Mouse (Mus musculus): ENCODE data around the gene Fam129c.

Fam129c gene

GRCm38 (mm10) chr8:71575020-71575419 lies 22.4 kb upstream of the Fam129c start:
- no peak for DNase-seq

GRCm38 (mm10) chr8:71577856-71578387 lies 19.5 kb upstream of the Fam129c start:
- DNase-seq, result peak in 1 of 2 experiments; percentile 22

DNA sequence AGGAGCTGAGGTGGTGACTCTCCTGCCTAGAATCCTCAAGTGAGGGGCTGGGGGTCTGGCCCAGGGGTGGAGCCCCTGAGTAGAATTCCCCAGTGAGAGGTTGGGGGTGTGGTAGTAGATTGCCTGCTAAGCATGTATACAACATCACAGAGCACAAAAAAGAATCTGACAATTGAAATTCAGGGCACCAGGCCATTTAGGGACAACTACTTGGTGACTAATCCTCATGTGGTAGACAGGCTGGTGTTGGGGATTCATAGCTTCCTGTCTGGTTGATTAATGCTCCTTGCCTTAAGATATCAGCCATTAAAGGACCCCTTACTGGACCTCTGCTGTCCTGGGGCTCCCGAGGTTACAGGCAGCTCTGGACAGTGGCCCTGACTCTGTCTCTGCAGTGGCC lies 18.4 kb upstream of the Fam129c start:
- DNase-seq, result no peak

- no peak for DNase-seq
Measured at GRCm38 (mm10) chr8:71579476-71579875, 18.0 kb upstream of the Fam129c start.

GRCm38 (mm10) chr8:71580201-71580600 lies 17.2 kb upstream of the Fam129c start:
- no peak for DNase-seq

DNA sequence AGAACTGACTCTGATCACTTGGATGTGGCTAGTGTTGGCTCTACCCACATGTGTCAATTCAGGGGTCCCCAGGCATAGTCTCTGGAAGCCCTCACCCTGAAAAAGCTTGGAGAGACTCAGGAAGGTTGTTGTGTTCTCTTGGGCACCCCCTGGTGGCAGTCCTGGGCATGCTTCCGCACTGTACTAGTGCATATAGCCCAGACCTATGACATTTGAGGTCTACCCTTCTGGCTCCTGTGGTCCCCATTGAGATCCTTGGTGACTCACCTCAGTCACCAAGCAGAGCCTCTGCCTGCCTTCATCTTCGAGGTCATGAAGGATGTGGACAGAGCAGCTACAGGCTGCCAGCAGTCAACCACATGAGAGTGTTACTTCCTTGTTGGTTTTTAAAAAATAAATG lies 10.6 kb upstream of the Fam129c start:
- no peak for DNase-seq

GRCm38 (mm10) chr8:71588762-71589161 lies 8.7 kb upstream of the Fam129c start:
- DNase-seq, result no peak

DNA sequence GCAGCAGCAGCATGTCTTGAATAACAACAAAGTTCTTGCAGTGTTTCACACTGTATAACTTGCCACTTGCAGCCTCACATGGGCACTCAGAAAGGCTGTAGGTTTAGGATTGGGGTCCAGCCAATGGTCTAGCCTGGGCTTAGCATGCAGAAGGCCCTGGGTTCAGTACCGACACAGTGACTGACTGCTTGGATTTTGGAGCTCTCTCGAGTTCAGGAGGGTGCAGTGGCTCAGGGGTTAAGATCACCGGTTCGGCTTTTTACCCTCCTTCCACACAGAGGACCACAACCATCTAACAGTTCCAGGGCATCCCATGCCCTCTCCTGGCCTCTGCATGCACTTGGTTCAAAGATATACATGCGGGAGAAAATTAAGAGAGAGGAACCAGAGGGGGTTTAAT lies 6.4 kb upstream of the Fam129c start:
- DNase-seq, result no peak

DNA sequence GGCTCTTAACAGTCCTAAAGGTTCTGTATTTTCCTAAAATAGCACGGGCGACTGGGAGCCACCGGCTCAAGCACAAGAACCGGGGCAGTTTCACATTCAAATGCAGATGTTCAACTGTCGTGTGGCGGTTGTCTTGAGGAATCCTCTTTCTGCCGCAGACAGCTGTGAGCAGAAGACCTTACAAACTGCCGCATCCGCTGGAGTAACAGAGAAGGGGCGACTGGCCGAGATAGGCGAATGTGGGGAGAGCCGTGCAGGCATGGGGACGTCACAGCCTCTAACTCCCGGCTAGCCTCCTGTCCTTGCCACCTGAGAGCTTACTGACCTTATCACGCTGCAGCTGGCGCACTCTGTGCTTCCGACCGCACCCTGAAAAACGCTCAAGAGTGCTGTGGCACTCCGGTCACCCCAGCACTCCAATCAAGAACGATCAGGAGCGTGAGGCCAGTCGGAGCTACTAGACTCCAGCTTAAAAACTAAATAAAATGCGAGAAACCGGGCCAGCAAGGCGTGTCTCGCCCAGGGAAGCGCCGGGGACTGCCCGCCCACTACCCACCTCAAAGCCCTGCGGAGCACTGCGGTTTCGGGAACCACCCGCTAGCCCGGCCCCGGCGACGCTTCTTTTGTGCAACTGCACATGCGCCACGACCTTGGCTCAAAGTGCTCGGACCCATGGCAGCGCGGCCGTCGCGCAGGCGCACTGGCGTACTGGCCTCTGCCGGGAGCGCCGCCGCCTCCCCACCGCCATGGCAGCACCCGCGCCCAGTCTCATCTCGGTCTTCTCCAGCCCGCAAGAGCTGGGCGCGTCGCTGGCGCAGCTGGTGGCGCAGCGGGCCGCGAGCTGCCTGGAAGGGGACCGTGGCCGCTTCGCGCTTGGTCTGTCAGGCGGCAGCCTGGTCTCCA lies 5.7 kb upstream of the Fam129c start, which contains the start of gene Pgls:
Pgls (plus strand) TSS at position 706 of the 903 bp plus-strand sequence.
- DNase-seq, result peak; percentile 96 to 99

DNA sequence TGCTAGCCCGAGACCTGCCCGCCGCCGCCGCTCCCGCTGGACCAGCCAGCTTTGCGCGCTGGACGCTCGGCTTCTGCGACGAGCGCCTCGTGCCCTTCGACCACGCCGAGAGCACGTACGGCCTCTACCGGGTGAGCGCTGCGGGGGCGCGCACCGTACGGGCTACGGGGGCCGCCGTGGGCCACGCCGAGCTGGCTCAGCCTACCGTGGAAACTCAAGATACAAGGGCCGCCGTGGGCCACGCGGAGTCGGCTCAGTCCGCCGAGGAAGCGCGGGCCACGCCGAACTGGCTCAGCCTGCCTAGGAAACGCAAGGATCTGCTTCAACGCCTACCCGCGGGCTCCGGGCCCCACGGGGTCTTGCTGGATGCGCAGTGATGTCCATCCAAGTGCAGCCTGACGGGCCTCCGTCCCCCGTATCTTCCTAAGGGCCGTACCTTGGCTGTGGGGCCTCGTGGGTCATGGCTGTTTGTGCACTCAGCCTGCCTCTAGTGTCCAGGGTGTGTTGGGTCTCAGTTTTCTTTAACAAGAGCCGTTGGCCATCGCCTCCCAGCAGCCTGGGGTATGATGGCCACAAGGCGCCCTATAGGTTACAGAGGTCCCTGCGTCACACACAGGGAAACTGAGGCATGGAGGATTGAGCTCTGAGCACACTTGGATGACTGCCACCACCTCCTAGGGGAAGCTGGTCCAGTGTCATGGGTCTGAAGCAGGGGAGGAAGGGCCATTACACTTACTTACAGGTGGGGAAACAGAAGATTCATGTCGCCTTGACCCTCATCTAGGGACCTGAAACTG lies 4.9 kb upstream of the Fam129c start:
- peak; percentile 85 to 95 for DNase-seq

GRCm38 (mm10) chr8:71593556-71594323 lies 3.7 kb upstream of the Fam129c start:
- no peak for DNase-seq

DNA sequence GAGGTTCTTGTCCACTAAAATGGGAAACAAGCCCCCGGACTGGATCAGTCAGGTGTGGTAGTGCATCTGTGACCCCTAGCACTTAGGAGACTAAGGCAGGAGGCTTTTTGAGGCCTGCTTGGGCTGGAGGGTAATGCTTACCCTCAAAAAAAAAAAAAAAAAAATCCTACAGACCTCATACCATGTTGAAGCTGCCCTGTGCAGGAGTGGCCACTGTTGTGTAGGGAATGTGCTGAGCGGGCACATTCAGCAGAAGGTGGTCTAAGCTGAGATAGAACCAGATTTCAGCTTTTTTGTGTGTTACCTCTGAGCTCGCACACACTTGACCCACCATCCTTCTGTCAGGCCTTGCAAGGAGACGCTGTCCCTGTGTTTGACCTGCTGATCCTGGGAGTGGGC lies 3.1 kb upstream of the Fam129c start:
- no peak for DNase-seq

- DNase-seq, result peak; percentile 90 to 98
Measured at GRCm38 (mm10) chr8:71595862-71596261, 1.6 kb upstream of the Fam129c start.

DNA sequence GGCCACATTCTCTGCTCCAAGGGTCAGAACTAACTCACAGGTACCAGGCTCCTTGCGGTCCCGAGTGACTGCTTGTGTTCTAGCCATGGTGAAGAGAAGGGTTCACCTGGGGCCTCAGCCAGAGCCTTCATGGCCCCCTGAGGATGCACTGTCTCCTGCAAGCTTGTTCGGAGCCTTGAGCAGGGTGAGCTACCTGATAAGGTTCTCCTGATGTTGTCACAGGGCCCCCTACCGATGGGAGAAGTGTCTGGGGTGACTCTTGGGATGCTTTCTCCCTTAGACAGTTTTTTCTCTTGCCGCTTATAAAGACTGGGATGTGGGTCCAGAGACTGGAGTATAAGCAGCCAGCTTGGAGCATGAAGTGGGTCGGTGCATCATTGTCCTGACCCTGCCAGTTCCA lies 1.1 kb upstream of the Fam129c start:
- DNase-seq, result no peak

DNA sequence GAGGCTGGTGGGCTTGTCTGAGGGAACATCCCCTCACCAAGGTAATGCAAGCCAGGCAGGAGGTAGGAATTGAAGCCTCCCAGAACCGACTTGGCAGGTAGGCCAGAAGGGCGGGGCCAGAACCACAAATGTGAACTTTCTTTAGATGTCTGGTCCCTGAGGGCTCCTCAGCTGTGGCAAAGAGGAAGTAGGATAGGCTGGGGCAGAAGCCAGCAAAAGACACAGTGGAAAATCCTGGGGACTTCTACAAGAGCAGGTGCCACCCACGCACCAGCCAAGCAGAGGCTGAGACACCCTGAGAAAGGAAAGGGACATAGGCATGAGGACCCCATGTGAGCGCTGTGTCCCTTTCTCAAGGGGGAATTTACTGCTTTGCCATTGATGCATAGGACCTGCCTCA lies 650 bp upstream of the Fam129c start:
- DNase-seq, result no peak

DNA sequence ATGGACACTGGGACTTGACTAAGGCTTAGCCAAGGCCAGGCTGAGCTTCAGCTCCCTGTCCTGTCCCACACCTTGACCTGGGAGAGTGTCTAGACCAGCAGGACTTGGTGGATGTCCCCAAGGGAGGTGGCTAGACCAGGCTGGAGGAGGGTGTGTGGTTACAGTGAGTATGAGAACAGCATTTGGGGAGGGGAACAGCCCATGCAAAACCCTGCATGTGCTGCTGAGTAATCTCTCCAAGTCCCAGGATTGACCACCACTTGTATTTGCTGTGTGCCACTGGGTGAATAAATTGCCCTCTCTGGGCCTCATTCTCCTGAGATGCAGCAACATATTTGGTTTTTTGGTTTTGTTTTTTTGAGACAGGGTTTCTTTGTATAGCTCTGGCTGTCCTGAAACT lies 927 bp downstream of the Fam129c start:
- no peak for DNase-seq

- DNase-seq, result no peak
Measured at GRCm38 (mm10) chr8:71598841-71599240, 1.4 kb downstream of the Fam129c start.

- no peak for DNase-seq
Measured at GRCm38 (mm10) chr8:71601939-71602665, 4.7 kb downstream of the Fam129c start.

DNA sequence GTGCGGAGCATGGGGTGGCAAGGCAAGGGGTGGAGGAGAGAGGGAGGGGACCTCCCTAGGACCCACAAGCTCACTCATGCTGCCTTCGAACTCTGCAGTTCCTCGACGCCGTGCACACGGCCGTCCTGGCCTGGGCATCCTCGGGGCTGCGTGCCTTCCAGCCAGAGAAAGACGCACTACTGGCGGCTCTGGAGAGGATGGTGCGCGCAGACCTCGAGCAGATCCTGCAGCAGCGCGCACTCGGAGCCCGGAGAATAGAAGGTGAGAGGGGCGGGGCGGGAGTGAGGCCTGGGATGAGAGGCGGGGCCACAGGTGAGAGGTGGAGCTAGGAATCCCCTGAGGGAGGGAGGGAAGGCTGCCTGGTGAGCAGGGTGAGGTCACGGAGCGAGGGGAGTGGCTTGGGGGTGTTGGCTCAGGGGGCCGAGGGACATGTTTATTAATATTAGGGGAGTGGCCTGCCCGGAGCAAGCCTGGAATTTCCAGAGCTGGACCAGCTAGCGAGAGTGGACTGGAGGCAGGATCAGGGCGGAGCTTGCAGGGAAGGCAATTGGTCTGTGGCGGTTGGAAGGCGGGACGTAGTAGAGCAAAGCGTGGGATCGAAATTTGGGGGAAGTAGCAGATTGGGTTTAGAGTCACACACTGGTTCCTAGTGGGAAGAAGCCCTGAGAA lies 5.4 kb downstream of the Fam129c start:
- peak in 1 of 2 experiments; percentile 38 for DNase-seq

GRCm38 (mm10) chr8:71604021-71604420 lies 6.6 kb downstream of the Fam129c start:
- DNase-seq, result no peak
